In genomic region chr5:30920621-30921020, GRCm38 (mm10) we compare ENCODE assay signal across 8 mouse cellular contexts. TPM values are rescaled to one million over a fixed set of nuclear protein-coding genes. Genes with fewer than 3 reads are reported as not detected.
DNase-seq lines count a peak whose midpoint lies in the region; ATAC-seq lines count a peak whose summit lies in the region.

No protein-coding gene starts in this region.

- H3K9ac ChIP-seq in heart, embryonic 12.5 days: 0 out of 2 replicates have a peak overlapping the region, but pooled peaks have one; percentile 28
- no peak overlapping the region for H3K9ac ChIP-seq in limb, embryonic 11.5 days (ENCODE audit: low read length)
- H3K9ac ChIP-seq in neural tube, embryonic 14.5 days (replicated peaks; ENCODE audit: low read depth, low read length): no peak overlapping the region

- peaks cover 63% of the 10 kb centered on the region for H3K4me1 ChIP-seq in heart, embryonic 12.5 days (replicated peaks)
- peaks cover 12% of the 10 kb centered on the region for H3K4me1 ChIP-seq in limb, embryonic 11.5 days (ENCODE audit: control insufficient read depth, insufficient read depth, low read length)
- H3K4me1 ChIP-seq in neural tube, embryonic 14.5 days (ENCODE audit: control insufficient read depth, insufficient read depth, low read length): peaks cover 12% of the 10 kb centered on the region; the same call in 1 of the 2 replicates

- peak; percentile 52 for DNase-seq in kidney, adult 18-20 months
- DNase-seq in kidney, postnatal 14 days: no peak
- no peak for DNase-seq in limb, embryonic 11.5 days (ENCODE audit: low spot score)
- no peak for DNase-seq in thymus, postnatal 14 days
- no peak for DNase-seq in layer of hippocampus, adult 9-11 months
- DNase-seq in left cerebral cortex, postnatal 25 days (ENCODE audit: low spot score in 2 of 2): no peak

- ATAC-seq in heart, embryonic 12.5 days (ENCODE audit: insufficient number of reproducible peaks, low FRiP score): 0 out of 2 replicates have a peak, but pooled peaks have one; percentile 3
- ATAC-seq in limb, embryonic 11.5 days (ENCODE audit: insufficient number of reproducible peaks, low FRiP score, low TSS enrichment, low read depth): 0 out of 2 replicates have a peak, but pooled peaks have one; percentile 7
- peak; percentile 6 for ATAC-seq in neural tube, embryonic 14.5 days (ENCODE audit: low read depth)

- intact Hi-C loops in left cerebral cortex, postnatal 25 days (cut with DNase I): no loop called here

- no peak overlapping the region for H3K4me3 ChIP-seq in heart, embryonic 12.5 days
- H3K4me3 ChIP-seq in limb, embryonic 11.5 days (ENCODE audit: low read depth, low read length): no peak overlapping the region
- no peak overlapping the region for H3K4me3 ChIP-seq in neural tube, embryonic 14.5 days (ENCODE audit: low read depth, low read length)

- peak overlapping the region; percentile 89 for H3K4me2 ChIP-seq in heart, embryonic 12.5 days
- no peak overlapping the region for H3K4me2 ChIP-seq in limb, embryonic 11.5 days (ENCODE audit: low read depth, severe bottlenecking)
- peak overlapping the region; percentile 84 for H3K4me2 ChIP-seq in neural tube, embryonic 14.5 days (ENCODE audit: low read depth, low read length)

- H3K9me3 ChIP-seq in heart, embryonic 12.5 days (replicated peaks): no peaks in the 10 kb centered on the region
- H3K9me3 ChIP-seq in limb, embryonic 11.5 days (ENCODE audit: control insufficient read depth, low read length): no peaks in the 10 kb centered on the region
- H3K9me3 ChIP-seq in neural tube, embryonic 14.5 days (ENCODE audit: control insufficient read depth, low read length): no peaks in the 10 kb centered on the region

- peaks cover 44% of the 10 kb centered on the region for H3K36me3 ChIP-seq in heart, embryonic 12.5 days
- H3K36me3 ChIP-seq in limb, embryonic 11.5 days (ENCODE audit: control insufficient read depth, insufficient read depth, low read length): peaks cover 14% of the 10 kb centered on the region; the same call in 1 of the 2 replicates
- no peaks in the 10 kb centered on the region for H3K36me3 ChIP-seq in neural tube, embryonic 14.5 days (ENCODE audit: control insufficient read depth, insufficient read depth, low read length)

- no peak overlapping the region for H3K27ac ChIP-seq in heart, embryonic 12.5 days (ENCODE audit: poor library complexity, severe bottlenecking)
- no peak overlapping the region for H3K27ac ChIP-seq in limb, embryonic 11.5 days (replicated peaks; ENCODE audit: low read depth, low read length)
- no peak overlapping the region for H3K27ac ChIP-seq in neural tube, embryonic 14.5 days (ENCODE audit: low read depth, low read length)

- WGBS in heart, embryonic 12.5 days: 68% methylated on average over 19 of the region's 19 CpGs
- 67% methylated on average over 19 of the region's 19 CpGs for WGBS in limb, embryonic 11.5 days
- WGBS in neural tube, embryonic 14.5 days: 62% methylated on average over 19 of the region's 19 CpGs

- H3K27me3 ChIP-seq in heart, embryonic 12.5 days (replicated peaks): 0 out of 2 replicates have a peak, but pooled peaks cover 8% of the 10 kb centered on the region
- no peaks in the 10 kb centered on the region for H3K27me3 ChIP-seq in limb, embryonic 11.5 days (ENCODE audit: control insufficient read depth, insufficient read depth, low read length)
- no peaks in the 10 kb centered on the region for H3K27me3 ChIP-seq in neural tube, embryonic 14.5 days (ENCODE audit: control insufficient read depth, insufficient read depth, low read length)

RNA-seq across cellular contexts. Expression of gene Khk, which starts 0.6 kb away (rescaled TPM):
- polyA plus RNA-seq in heart, embryonic 12.5 days (2016; fragmentation: Nextera tagmentation; extraction: Ambion mirVana): 6.5 and 8.1 TPM in 2 replicates
- 5.4 and 7.9 TPM in 2 replicates for polyA plus RNA-seq in limb, embryonic 11.5 days (2014; fragmentation: Nextera tagmentation; extraction: Ambion mirVana)
- polyA plus RNA-seq in neural tube, embryonic 14.5 days (2014; fragmentation: Nextera tagmentation; extraction: Ambion mirVana): 8.3 and 10.4 TPM in 2 replicates
- 10 to 100 TPM; 15.1 to 15.9 TPM for total RNA-seq in left cerebral cortex, postnatal 25 days (2021)

RNA-seq across cellular contexts. Expression of gene Emilin1, which starts 7.4 kb away (rescaled TPM):
- polyA plus RNA-seq in heart, embryonic 12.5 days (2016; fragmentation: Nextera tagmentation; extraction: Ambion mirVana): 179 and 187 TPM in 2 replicates
- polyA plus RNA-seq in limb, embryonic 11.5 days (2014; fragmentation: Nextera tagmentation; extraction: Ambion mirVana): 117 and 122 TPM in 2 replicates
- 3.5 and 22.9 TPM in 2 replicates for polyA plus RNA-seq in neural tube, embryonic 14.5 days (2014; fragmentation: Nextera tagmentation; extraction: Ambion mirVana)
- 1 to 10 TPM; 2.1 to 2.3 TPM for total RNA-seq in left cerebral cortex, postnatal 25 days (2021)

RNA-seq across cellular contexts. Expression of gene Ost4, which starts 13.0 kb away (rescaled TPM):
- polyA plus RNA-seq in heart, embryonic 12.5 days (2016; fragmentation: Nextera tagmentation; extraction: Ambion mirVana): 386 and 388 TPM in 2 replicates
- polyA plus RNA-seq in limb, embryonic 11.5 days (2014; fragmentation: Nextera tagmentation; extraction: Ambion mirVana): 384 and 395 TPM in 2 replicates
- polyA plus RNA-seq in neural tube, embryonic 14.5 days (2014; fragmentation: Nextera tagmentation; extraction: Ambion mirVana): 234 TPM in 2 replicates
- 100 to 1,000 TPM in 1 of 2 experiments, 10 to 100 TPM in 1; 98.1 to 103 TPM for total RNA-seq in left cerebral cortex, postnatal 25 days (2021)

RNA-seq across cellular contexts. Expression of gene Cgref1, which starts 24.8 kb away (rescaled TPM):
- polyA plus RNA-seq in heart, embryonic 12.5 days (2016; fragmentation: Nextera tagmentation; extraction: Ambion mirVana): 4.9 and 5.2 TPM in 2 replicates
- 2.2 and 2.7 TPM in 2 replicates for polyA plus RNA-seq in limb, embryonic 11.5 days (2014; fragmentation: Nextera tagmentation; extraction: Ambion mirVana)
- polyA plus RNA-seq in neural tube, embryonic 14.5 days (2014; fragmentation: Nextera tagmentation; extraction: Ambion mirVana): 60.9 and 76.4 TPM in 2 replicates
- total RNA-seq in left cerebral cortex, postnatal 25 days (2021): 10 to 100 TPM; 24.8 to 27.7 TPM

RNA-seq across cellular contexts. Expression of gene Agbl5, which starts 32.1 kb away (rescaled TPM):
- polyA plus RNA-seq in heart, embryonic 12.5 days (2016; fragmentation: Nextera tagmentation; extraction: Ambion mirVana): 12.5 and 14.4 TPM in 2 replicates
- 33.0 and 35.7 TPM in 2 replicates for polyA plus RNA-seq in limb, embryonic 11.5 days (2014; fragmentation: Nextera tagmentation; extraction: Ambion mirVana)
- polyA plus RNA-seq in neural tube, embryonic 14.5 days (2014; fragmentation: Nextera tagmentation; extraction: Ambion mirVana): 27.7 and 29.2 TPM in 2 replicates
- 10 to 100 TPM; 14.3 to 17.8 TPM for total RNA-seq in left cerebral cortex, postnatal 25 days (2021)
